Mouse (Mus musculus): ENCODE results near the gene Mrpl22. TPM values are rescaled to one million over a fixed set of nuclear protein-coding genes. Genes with fewer than 3 reads are reported as not detected.
"Not testable (repeated sequence)": the region's sequence is repeated elsewhere in the genome, so short reads cannot be mapped to it uniquely, and the experiment has no call there.

Mrpl22 gene
- polyA plus RNA-seq, 1 experiment from 2014 or later, result 143 TPM

GRCm38 (mm10) chr11:58193326-58193725 is 21.9 kb downstream of the Mrpl22 start:
- Histone ChIP-seq H3K27me3 (replicated peaks; ENCODE audit: low read depth, poor library complexity, severe bottlenecking) (no peaks in the 10 kb centered on the region), H3K9me3 (no peaks in the 10 kb centered on the region), H3K27ac (replicated peaks) (no peak overlapping the region), H3K36me3 (replicated peaks) (no peaks in the 10 kb centered on the region), H3K4me1 (peaks cover 8% of the 10 kb centered on the region), H3K4me3 (no peak overlapping the region)
- WGBS, result 80% methylated on average over 3 of the region's 3 CpGs
- no peak for DNase-seq (ENCODE audit: low spot score)

DNA sequence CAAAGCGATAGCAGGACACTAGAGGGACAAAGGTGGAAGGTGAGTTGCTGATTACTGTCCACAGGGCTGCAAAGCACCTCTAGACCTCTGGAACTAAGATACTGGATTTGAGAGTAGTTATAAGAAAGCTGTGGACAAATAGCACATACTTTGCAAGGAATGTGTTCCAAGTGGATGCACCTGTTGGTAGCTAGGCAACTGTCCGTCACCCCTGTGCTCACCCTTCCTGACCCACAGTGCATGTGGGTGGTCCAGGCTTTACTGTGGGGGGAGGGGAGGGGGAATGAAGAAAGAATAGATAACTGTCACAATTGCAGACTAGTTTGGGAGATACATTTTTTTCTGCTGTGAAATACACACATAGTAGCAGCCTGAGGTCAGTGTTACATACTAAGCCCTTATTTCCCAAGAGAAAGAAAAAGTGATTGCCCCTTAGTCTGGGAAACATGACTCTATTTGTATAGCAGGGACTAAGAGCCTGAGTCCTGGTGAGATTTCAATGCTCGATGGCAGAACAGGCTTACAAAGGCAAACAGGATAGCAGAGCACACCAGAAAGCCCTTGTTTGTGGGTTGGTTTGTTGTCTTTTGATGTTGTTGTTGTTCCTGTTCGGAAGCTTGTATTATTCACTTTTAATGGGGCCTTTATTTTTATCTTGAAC is 22.5 kb downstream of the Mrpl22 start:
- Histone ChIP-seq H3K9me3 (no peaks in the 10 kb centered on the region), H3K4me1 (peaks cover 11% of the 10 kb centered on the region), H3K36me3 (replicated peaks) (no peaks in the 10 kb centered on the region), H3K27ac (replicated peaks) (no peak overlapping the region), H3K4me3 (no peak overlapping the region), H3K27me3 (replicated peaks; ENCODE audit: low read depth, poor library complexity, severe bottlenecking) (no peaks in the 10 kb centered on the region)
- 49% methylated on average over 4 of the region's 4 CpGs for WGBS
- DNase-seq (ENCODE audit: low spot score), result peak; percentile 45

- Histone ChIP-seq H3K36me3 (replicated peaks) (no peaks in the 10 kb centered on the region), H3K4me1 (peaks cover 16% of the 10 kb centered on the region), H3K27me3 (replicated peaks; ENCODE audit: low read depth, poor library complexity, severe bottlenecking) (no peaks in the 10 kb centered on the region), H3K27ac (replicated peaks) (no peak overlapping the region), H3K9me3 (no peaks in the 10 kb centered on the region), H3K4me3 (peak overlapping the region; percentile 62)
- 78% methylated on average over 4 of the region's 4 CpGs for WGBS
- no peak for DNase-seq (ENCODE audit: low spot score)
These were observed 27.2 kb downstream of the Mrpl22 start for GRCm38 (mm10) chr11:58198663-58199062.

DNA sequence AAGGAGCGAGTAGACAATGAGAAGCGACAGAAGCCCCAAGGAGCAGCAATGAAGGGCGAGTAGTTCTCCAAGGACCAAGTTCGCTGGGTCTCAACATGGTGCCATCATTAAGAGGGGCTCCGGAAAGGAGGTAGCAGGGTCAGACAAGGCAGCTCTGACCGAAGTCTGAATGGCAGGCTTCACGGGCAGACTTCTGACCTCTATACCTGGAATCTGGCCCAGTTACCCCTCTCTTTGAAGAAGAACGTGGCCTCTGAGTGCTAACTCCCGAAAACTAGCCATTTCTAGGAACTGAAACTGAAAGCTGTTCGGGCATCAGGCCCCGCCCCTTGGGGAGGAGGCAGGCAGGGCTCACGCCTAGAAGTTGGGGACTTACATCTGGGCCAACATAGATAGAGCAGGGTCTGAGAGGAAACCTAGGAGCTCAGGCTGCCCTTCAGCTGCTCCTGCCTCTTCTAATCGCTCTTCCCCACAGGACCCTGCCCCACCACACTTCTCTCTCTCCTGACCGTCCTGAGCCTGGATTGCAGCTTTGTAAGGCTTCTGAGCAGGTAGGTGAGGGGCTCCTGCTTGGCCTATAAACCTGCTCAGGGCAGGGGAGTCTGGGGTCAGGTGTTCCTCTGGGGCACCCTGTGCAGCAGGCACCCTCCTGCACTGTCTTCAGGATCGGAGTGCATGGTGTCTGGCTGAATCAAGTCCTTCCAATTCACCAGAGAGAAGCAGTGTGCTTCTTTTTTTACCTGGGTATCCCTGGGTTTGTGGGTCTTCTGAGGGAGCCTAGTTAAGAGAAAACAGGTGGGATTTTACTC is 28.0 kb downstream of the Mrpl22 start, which contains the start of the genes Igtp and Irgm2:
Igtp (plus strand) TSS at position 328 of the 809 bp plus-strand sequence.
Irgm2 (plus strand) TSS at position 390 of the 809 bp plus-strand sequence.
- H3K9me3 ChIP-seq; H3K36me3 ChIP-seq (replicated peaks); H3K27me3 ChIP-seq (replicated peaks; ENCODE audit: low read depth, poor library complexity, severe bottlenecking): not testable (repeated sequence)
- peak within 1 kb of the TSS; percentile 62 for H3K4me3 ChIP-seq
- 8% methylated on average over 15 of the region's 15 CpGs for WGBS
- DNase-seq (ENCODE audit: low spot score), result peak; percentile 53
- peaks cover 11% of the 10 kb centered on the region; the same call in 1 of the 2 replicates for H3K4me1 ChIP-seq
- H3K27ac ChIP-seq (replicated peaks), result peak within 1 kb of the TSS; percentile 69

GRCm38 (mm10) chr11:58200226-58200625 is 28.8 kb downstream of the Mrpl22 start:
- Histone ChIP-seq H3K27me3 (replicated peaks; ENCODE audit: low read depth, poor library complexity, severe bottlenecking) (no peaks in the 10 kb centered on the region), H3K9me3 (no peaks in the 10 kb centered on the region), H3K36me3 (replicated peaks) (no peaks in the 10 kb centered on the region), H3K4me1 (peaks cover 11% of the 10 kb centered on the region; the same call in 1 of the 2 replicates), H3K27ac (replicated peaks) (no peak overlapping the region), H3K4me3 (no peak overlapping the region)
- DNase-seq (ENCODE audit: low spot score), result no peak
- 92% methylated on average over 4 of the region's 4 CpGs for WGBS

GRCm38 (mm10) chr11:58201052-58201451 is 29.6 kb downstream of the Mrpl22 start:
- no peaks in the 10 kb centered on the region for H3K27me3 ChIP-seq (replicated peaks; ENCODE audit: low read depth, poor library complexity, severe bottlenecking)
- H3K4me1 ChIP-seq, result peaks cover 11% of the 10 kb centered on the region; the same call in 1 of the 2 replicates
- H3K9me3 ChIP-seq, result no peaks in the 10 kb centered on the region
- no peaks in the 10 kb centered on the region for H3K36me3 ChIP-seq (replicated peaks)
- DNase-seq (ENCODE audit: low spot score), result no peak
- 90% methylated on average over 12 of the region's 12 CpGs for WGBS
- no peak overlapping the region for H3K27ac ChIP-seq (replicated peaks)
- no peak overlapping the region for H3K4me3 ChIP-seq

- no peaks in the 10 kb centered on the region; the same call in 1 of the 2 replicates for H3K27me3 ChIP-seq (replicated peaks; ENCODE audit: low read depth, poor library complexity, severe bottlenecking)
- no peak overlapping the region for H3K4me3 ChIP-seq
- peaks cover 22% of the 10 kb centered on the region for H3K4me1 ChIP-seq
- no peak overlapping the region for H3K27ac ChIP-seq (replicated peaks)
- H3K9me3 ChIP-seq, result no peaks in the 10 kb centered on the region
- no peak for DNase-seq (ENCODE audit: low spot score)
- no peaks in the 10 kb centered on the region for H3K36me3 ChIP-seq (replicated peaks)
- 92% methylated on average over 1 of the region's 1 CpGs for WGBS
These were observed 38.9 kb downstream of the Mrpl22 start for GRCm38 (mm10) chr11:58210321-58210886.

DNA sequence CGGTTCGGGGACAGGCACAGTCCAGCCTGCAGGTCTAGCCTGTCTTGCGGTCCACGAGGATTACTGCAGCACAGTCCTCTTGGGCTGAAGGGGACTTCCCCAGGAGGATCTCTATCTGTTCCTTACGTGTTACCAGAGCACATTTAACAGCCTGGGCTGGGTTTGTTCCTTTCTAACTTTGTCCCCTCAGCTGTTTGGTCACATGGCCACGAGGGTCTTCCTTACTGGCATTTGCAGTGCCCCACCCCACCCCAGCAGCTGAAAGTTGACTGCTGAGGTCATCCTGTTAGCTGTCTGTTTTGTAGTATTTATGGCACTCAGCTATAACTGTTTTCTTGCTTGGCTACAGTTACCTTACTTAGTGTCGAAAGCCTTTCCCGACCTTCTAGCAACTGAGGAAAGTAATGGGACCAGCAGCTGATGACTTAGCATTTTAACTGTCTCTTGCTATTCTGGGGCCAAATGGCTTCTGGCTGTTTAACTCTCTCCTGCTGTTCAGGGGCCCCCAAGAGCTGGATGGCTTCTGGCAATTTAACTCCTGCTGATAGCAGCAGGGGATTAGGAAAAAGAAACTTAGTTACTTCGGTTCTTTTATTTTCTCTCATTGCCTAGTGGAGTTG is 39.7 kb downstream of the Mrpl22 start:
- no peaks in the 10 kb centered on the region for H3K9me3 ChIP-seq
- H3K27me3 ChIP-seq (replicated peaks; ENCODE audit: low read depth, poor library complexity, severe bottlenecking), result no peaks in the 10 kb centered on the region; the same call in 1 of the 2 replicates
- WGBS, result 25% methylated on average over 9 of the region's 9 CpGs

GRCm38 (mm10) chr11:58211682-58212067 is 40.2 kb downstream of the Mrpl22 start:
- Histone ChIP-seq H3K4me3 (no peak overlapping the region), H3K27me3 (replicated peaks; ENCODE audit: low read depth, poor library complexity, severe bottlenecking) (no peaks in the 10 kb centered on the region; the same call in 1 of the 2 replicates), H3K4me1 (peaks cover 25% of the 10 kb centered on the region), H3K36me3 (replicated peaks) (no peaks in the 10 kb centered on the region), H3K27ac (replicated peaks) (no peak overlapping the region), H3K9me3 (no peaks in the 10 kb centered on the region)
- no peak for DNase-seq (ENCODE audit: low spot score)
- WGBS, result 13% methylated on average over 2 of the region's 2 CpGs

More for the DNA sequence above, 39.7 kb downstream of the Mrpl22 start:
- no peak for DNase-seq (ENCODE audit: low spot score)
- Histone ChIP-seq H3K27ac (replicated peaks) (peak overlapping the region; percentile 35; the same call in 1 of the 2 replicates), H3K4me3 (no peak overlapping the region), H3K4me1 (peaks cover 25% of the 10 kb centered on the region), H3K36me3 (replicated peaks) (no peaks in the 10 kb centered on the region)

DNA sequence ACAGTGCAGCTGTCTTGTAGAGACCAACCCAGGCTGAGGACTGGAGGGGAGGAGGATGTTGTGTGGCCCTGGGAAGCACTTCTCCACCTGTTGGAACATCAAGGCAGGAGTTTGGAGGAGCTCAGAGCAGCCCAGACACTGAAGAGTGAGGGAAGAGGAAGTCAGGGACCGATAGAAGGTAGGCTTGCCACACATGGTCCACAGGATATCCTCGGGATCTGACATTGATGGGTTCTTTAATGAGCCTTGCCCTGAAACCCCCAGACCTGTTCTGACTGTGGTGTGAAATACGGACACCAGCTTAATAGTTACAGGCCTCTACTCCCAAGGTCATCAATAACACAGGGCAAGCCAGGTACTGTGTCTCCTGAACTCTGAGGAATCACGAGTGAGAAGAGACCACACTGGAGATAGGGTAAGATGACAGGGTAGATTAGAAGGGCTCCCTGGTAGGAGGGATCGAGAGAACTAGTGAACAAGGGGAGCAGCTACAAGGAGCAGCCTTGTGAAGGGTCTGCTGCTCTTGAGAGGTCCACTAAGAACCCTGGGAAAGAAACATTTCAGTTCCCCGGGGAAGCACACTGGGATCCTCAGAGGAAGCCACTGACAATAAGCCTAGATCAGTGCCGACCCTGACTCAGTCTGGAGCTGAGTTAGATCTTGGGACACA is 42.3 kb downstream of the Mrpl22 start:
- no peaks in the 10 kb centered on the region for H3K36me3 ChIP-seq (replicated peaks)
- 82% methylated on average over 7 of the region's 7 CpGs for WGBS
- no peaks in the 10 kb centered on the region for H3K9me3 ChIP-seq

DNA sequence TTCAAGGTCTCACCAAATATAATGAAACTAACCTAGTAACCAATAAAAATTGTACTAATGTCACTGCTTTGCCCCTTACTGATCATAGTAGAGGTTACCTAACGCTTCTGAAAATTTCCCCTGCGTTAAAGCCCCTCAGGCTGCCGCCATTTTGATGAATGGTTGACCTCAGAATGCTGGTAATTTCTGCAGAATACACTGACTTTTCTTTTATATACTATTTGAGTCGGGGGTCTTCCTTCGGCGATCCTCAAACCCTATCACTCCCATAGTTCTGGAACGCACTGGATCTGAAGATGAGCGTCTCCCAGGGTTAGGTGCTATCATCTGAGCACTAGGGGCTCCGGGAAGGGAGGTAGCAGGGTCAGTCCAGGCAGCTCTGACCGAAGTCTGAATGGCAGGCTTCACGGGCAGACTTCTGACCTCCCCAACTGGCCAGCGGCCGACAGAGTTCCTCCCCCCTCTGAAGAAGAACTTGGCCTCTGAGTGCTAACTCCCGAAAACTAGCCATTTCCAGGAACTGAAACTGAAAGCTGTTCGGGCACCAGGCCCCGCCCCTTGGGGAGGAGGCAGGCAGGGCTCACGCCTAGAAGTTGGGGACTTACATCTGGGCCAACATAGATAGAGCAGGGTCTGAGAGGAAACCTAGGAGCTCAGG is 43.1 kb downstream of the Mrpl22 start:
- Histone ChIP-seq H3K4me3 (peak overlapping the region; percentile 49), H3K4me1 (peaks cover 25% of the 10 kb centered on the region), H3K36me3 (replicated peaks) (no peaks in the 10 kb centered on the region), H3K27ac (replicated peaks) (peak overlapping the region; percentile 49; the same call in 1 of the 2 replicates), H3K27me3 (replicated peaks; ENCODE audit: low read depth, poor library complexity, severe bottlenecking) (no peaks in the 10 kb centered on the region; the same call in 1 of the 2 replicates), H3K9me3 (no peaks in the 10 kb centered on the region)
- 42% methylated on average over 17 of the region's 17 CpGs for WGBS
- peak; percentile 34 for DNase-seq (ENCODE audit: low spot score)

More for the DNA sequence above, 42.3 kb downstream of the Mrpl22 start:
- peaks cover 25% of the 10 kb centered on the region for H3K4me1 ChIP-seq
- H3K27ac ChIP-seq (replicated peaks), result no peak overlapping the region
- no peak for DNase-seq (ENCODE audit: low spot score)
- H3K4me3 ChIP-seq, result no peak overlapping the region
- H3K27me3 ChIP-seq (replicated peaks; ENCODE audit: low read depth, poor library complexity, severe bottlenecking), result no peaks in the 10 kb centered on the region; the same call in 1 of the 2 replicates
